Mouse (Mus musculus): ENCODE measurements around the gene Sik3. TPM values are rescaled to one million over a fixed set of nuclear protein-coding genes. Genes with fewer than 3 reads are reported as not detected.

The Sik3 gene
- polyA plus RNA-seq, 1 experiment = 11.7 TPM

DNA sequence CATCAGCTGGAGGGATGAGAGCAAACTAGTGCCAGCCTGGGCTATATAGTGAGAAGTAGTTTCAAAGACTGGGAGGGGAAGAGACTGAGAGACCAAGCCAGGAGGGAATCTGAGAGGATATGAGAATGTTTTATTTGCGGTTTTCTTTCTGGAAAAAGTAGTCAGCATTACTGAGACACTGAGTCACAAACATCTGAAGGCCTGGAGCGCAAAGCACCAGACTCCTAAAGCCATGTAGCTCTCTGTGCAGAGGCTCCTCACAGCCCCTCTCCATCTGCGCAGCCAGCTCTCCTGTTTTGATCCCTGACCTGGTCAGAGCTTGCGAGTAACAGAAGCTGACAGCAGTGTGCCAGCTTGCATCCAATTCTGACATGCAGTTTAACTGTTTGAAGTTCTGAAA is 175.8 kb downstream of the Sik3 start:
- no peak for DNase-seq (ENCODE audit: low read depth)

DNA sequence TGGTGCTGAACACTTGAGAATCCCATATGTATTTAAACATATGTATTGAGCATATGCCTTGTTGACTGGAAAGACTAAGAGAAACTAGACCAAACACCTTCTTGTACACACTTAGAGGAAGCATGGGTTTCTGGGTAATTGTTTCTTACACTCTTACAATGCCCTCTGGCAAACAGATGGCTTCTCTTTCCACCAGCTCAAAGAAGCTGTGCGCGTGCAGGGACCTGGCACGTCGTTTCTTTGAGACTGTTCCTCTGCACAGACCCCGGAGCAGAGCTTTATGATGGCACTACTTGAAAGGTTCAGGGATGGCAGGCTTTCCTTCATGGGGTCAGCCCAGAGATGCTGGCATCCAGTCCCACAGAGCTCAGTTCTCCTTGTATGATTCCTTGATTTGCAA is 176.3 kb downstream of the Sik3 start:
- DNase-seq (ENCODE audit: low read depth) = no peak

DNA sequence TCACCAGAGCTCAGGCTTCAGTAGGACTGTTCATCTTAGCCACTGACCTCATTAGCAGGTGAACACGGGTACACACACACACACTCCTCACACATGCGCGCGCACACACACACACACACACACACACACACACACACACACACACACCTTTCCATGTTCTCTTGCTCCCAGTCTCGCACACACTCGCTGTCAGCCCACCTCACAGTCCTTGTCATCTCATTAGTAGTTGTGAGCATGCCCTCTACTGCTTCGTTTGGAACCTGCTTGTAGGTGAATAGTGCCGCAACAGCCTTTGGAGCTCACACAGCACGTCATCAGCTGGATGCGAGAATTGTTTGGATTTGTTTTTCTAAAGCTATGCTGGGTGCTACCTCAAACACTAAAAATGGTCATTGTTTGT is 176.8 kb downstream of the Sik3 start:
- no peak for DNase-seq (ENCODE audit: low read depth)

DNA sequence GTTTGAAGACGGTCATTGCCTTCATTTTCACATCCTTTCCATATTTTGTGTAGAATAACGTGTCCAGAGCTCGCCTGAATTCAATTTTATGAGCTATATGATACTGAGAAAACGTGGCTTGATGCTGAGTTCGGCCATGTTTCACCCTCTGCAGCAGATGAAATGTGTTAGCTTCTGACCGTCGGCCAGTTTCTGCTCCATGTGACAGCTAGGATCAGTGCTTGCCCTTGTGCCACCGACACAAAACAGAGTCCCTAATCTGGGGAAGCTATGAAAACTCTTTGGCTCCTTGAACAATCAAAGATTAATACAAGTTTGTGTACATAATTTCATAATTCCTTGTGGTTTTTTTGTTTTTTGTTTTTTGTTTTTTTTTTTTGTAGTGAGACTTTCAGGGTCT is 178.6 kb downstream of the Sik3 start:
- DNase-seq (ENCODE audit: low read depth) = no peak

DNA sequence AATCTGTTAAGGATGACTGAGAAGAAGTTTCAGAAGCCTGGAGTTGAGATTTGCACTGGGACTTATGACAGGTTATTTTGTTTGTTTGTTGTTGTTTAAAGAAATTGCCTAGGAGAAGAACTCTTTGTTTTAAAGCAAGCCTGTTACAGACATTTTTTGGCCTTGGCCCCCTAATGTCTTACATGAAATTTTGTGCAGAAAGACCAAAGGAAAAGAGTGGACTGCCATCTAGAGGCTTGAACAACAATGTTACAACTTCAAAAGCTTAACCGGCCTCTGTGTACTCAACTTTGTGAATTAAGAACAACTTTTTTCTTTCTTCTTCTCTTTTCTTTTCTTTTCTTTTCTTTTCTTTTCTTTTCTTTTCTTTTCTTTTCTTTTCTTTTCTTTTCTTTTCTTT is 179.0 kb downstream of the Sik3 start:
- no peak for DNase-seq (ENCODE audit: low read depth)

DNA sequence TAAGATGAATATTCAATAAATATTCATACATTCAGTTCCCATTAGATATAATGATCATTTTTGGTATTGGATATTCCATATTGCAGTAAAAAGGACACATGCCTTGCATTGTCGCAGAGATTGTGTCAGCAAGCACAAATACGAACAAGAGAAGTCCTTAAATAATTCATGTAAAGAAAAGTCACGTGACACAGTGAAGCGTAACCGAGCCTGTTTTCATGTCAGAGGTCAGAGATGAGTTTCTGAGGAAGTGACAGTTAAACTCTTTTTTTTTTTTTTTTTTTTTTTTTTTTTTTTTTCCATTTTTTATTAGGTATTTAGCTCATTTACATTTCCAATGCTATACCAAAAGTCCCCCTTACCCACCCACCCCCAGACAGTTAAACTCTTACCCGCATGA is 180.0 kb downstream of the Sik3 start:
- no peak for DNase-seq (ENCODE audit: low read depth)

DNA sequence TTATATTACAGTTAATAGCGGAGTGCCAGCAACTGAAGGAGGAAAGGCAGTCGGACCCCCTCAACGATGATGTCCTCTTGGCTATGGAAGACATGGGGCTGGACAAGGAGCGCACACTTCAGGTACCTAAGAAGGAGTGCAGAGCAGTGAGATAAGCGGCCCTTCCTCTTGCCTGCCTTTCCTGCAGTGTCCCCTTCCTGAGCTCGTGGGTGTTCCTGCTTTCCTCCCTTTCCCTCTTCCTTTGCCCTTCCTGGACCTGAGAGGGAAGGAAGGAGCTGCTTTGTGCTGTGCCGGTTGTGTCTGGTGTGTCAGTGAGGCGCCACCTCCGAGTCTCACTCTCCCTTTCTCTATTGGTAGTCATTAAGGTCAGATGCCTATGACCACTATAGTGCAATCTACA is 182.2 kb downstream of the Sik3 start:
- no peak for DNase-seq (ENCODE audit: low read depth)

DNA sequence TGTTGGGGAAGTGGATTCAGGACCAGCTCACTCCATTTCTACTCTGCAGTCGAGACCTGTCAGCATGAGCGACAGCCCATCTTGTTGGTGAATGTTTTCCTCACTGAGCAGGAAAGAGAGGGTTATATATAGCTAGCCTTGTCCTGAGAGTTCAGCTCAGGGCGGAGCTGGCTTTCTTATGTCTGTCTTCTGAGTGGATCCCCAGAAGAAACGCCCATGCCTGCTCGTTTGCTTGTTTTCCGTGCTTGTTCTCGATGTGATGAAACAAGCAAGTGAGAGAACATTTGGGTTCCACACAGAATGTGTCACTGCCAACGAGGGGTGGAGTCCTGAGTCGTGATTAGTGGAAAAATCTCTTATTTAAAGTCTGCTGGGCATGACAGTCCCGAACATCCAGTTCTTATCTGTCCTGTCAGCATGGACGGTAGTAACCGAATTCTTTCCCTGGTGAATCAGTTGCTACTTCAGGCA is 184.1 kb downstream of the Sik3 start:
- no peak for DNase-seq (ENCODE audit: low read depth)

DNA sequence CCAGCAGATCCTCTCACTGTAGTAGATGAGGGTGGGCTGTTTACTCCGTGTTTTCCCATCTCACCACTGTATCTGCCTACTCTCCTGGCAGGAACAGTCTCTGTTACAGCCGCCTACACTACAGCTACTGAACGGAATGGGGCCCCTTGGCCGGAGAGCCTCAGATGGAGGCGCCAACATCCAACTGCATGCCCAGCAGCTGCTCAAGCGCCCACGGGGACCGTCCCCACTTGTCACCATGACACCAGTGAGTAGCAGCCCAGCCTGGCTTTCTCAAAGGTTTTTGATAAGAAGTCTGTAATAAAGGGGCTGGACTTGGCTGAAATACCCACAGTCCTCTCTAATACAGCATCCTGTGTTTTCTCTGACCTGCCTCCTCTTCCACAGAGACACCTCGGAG is 185.8 kb downstream of the Sik3 start:
- no peak for DNase-seq (ENCODE audit: low read depth)

DNA sequence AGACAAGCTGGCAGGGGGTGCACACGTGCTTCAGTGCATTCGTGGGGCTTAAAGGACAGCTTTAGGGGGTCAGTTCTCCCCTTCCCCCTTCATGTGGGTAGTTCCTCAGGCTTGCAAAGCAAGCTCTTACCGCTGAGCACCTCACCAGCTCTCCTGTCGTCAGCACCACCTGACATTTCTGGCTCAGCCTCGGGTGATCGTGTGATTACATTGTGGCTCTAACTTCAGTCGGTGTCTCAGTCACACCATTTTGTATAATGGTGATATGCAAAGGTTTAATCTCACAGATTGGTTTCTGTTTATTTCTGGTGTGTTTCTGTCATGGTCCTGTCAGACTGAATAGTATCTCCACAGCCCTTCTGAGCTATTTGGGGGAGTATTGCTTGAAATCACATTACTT is 186.3 kb downstream of the Sik3 start:
- no peak for DNase-seq (ENCODE audit: low read depth)

DNA sequence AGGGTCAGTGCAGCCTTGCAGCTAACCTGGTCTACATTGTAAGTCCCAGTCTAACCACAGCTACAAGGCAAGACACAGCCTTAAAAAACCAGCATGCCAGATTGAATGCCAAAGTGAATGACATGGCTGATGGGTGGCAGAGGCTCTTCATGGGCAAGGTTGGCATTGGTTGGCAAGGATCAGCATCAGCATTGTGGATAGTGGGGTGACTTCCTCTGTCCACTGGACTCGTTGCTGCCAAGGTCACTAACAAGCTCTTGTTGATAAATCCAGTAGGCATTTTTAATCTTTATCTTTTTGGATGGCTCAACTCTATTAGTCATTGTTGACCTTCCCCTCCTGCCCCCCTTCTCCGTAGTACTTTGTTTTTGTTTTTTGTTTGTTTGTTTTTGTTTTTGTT is 187.0 kb downstream of the Sik3 start:
- no peak for DNase-seq (ENCODE audit: low read depth)

DNA sequence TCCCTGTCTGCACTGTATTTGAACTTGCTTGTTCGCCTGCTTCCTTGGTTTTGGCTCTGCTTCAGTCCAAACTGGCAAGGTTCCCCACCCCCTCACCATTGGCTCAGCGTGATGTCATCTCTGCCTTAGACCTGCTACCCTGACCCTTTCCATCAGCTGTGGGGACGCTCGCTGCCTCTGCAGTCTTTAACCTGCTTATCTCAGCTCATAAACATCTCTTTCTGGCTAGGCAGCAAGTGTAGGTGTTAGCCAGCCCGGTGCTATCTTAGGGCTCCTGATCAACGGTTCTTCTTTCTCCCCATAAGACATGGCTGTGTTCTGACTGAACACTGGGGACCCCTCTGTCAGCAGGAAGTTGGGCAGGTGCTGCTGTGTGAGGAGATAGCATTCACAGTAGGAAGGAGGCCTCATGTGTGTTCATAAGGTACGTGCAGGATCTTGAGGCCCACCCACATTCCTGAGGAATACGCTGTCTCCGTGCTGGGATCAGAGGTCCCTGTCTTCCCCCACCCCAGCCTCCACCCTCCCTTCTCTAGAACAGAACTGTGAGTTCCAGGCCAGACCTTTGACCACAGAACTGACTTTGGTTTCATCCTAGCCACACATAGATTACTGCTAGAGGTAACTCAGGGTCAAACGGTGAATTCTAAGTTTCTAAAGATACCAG is 194.3 kb downstream of the Sik3 start:
- DNase-seq (ENCODE audit: low read depth) = no peak

DNA sequence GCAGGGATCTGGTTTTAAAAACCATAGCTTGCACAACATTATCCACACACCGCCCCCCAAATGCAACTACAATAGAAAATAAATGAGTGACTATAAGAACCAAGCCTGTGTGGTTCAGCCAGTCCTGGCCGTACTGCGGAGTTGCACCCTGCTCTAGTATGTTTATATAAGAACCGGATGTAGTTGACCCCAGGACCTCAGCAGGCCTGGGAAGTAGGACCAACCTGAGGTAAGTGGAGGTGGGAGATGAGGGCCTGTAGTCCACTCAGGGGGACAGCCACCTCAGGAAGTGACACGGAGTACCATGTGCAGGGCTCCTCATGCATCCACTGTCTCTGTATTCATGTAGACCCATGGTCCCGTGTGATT is 194.9 kb downstream of the Sik3 start:
- no peak for DNase-seq (ENCODE audit: low read depth)

DNA sequence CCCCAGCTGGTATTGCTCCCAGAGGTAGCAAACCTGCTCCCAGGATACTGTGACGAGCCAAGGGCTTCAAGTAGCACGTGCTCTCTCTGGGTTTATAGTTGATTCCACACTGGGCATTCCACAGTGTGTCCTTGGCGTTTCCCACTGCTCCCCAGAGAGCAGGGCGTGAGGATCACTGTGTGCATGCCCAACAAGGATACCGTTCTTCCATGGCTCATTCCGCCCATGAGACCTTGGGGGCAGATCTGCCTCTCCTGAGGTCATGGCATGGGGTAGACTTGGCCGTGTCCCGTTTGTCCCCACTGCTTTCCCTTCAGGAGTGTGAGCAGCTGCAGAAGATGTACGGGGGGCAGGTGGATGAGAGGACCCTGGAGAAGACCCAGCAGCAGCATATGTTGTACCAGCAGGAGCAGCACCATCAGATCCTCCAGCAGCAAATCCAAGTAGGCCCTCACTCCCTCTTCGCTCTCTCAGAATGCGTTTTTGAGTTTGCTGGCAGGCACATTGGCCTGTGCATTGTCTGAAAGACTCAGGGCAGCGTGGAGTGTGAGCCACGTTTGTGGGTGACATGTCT is 195.9 kb downstream of the Sik3 start:
- DNase-seq (ENCODE audit: low read depth) = no peak

DNA sequence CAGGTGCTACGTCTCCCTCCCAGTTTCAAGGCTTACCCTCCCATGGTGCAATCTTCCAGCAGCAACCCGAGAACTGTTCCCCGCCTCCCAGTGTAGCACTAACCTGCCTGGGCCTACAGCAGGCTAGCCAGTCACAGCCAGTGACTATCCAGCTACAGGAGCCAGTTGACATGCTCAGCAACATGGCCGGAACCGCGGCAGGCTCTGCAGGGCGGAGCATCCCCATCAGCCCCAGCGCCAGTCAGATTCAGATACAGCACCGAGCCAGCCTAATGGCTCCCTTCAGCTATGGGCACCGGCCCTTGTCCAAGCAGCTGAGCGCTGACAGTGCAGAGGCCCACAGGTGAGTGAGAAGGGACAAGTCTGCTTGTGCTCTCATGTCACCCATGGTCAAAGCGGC is 197.9 kb downstream of the Sik3 start:
- DNase-seq (ENCODE audit: low read depth) = no peak

DNA sequence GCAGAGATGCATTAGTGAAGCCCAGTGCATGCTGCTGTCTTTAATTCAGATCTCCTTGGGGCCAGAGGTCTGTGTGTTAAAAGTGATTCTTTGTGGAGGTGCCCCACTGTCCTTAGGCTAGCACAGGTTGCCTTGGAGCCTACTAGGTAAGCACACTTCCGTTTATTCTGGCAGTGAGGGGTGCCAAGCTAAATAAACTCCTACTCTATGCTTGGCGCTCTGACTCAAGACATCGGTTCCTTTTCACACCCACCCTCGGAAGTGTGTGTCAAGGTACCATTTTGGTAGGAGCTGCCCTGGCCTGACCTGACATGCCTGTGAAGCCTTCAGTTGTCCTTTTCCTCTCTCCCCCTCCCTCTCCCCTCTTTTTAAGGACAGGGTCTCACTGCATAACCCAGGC is 201.7 kb downstream of the Sik3 start:
- DNase-seq (ENCODE audit: low read depth) = peak; percentile 84

DNA sequence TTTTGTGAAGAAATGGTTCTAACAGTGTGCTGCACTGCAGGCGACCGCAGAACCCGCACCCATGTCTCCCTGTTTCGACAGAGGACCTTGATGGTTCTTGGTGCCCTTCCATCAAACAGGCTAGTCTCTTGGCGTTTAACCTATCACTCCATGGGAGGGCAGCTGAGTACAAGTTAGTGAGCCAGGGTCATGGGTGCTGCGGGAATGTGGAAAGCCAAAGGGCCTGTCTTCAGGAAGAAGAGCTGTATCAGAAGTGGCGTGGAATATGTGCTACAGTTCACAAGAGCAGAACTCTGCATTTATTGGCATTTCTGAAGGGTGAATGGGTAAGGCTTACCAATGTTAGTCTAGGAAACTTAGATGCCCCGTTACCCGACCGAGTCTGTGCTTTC is 202.3 kb downstream of the Sik3 start:
- no peak for DNase-seq (ENCODE audit: low read depth)

DNA sequence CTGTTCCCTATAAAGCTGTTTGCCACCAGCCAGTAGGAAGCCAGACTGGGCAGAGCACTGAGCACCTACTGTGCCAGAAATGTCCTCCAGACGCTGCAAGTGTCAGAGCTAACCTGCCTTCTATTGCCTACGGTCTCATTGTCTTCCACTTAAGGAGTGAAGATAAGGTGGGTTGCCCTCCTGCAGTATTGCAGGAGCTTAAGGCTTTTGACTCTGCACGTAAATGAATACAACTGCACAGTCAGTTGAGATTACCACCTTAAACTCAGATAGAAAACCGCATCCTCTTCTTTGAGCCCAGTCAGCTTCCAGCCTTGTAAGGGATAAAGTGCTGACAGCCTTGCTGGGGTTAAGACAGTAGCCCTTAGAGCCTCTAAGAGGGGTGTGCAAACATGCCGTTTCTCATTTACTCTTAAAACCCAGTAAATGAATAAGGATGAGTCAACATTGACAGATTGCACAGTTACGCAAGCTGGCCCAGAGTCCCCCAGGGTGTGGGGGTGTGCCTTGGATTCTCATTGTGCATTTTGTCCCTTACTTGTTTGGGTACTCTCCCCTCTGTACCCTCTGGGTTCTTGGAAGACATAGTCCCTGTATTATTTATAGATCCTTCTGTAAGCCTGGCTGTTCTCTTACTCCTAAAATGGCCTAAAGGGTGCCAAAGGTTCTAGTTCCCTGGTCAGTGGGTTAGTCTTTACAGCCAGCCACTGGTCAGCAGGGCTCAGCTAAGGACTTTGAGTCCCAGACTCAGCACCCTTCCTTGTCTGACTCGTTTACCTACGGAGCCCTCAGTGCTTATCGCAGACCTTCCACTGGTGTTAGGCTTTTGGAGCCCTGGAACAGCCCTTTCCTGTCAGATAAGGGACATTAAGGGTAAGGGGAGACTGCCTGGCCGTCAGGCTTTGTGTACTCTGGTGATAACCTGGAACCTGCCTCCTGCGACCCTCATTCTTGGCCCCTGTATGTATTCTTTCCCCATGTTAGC is 203.0 kb downstream of the Sik3 start:
- peak; percentile 86 for DNase-seq (ENCODE audit: low read depth)

DNA sequence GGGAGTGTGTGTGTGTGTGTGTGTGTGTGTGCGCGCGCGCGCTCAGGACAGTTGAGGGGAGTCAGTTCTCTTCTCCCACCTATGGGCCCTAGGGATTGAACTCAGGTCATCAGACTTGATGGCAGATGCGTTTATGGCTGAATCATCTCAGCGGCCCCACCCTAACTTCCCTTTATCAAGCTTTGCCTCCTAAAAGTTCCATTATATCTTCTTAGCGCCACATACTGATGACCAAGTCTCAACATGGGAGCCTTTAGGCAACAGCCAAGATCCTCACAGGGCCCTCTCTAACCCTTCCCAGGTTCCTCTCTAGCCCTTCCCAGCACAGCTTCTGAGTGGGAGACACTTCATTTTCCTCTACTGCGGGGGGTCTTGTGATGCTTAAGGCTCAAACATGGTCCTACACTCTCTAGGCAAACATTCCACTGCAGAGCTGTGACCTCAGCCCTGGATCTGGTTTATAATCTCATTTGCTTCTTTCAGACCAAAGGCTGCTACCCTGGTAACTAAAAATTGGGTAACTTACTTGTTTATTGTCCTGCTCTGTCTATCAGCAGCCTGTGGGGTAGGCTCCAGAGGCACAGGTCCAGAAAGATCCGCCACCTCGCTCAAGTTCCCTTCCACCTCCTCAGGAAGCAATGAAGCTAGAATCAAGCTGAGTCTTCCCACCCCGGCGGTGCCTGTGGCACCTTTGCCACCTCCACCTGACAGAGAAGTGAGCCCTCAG is 204.3 kb downstream of the Sik3 start:
- no peak for DNase-seq (ENCODE audit: low read depth)

DNA sequence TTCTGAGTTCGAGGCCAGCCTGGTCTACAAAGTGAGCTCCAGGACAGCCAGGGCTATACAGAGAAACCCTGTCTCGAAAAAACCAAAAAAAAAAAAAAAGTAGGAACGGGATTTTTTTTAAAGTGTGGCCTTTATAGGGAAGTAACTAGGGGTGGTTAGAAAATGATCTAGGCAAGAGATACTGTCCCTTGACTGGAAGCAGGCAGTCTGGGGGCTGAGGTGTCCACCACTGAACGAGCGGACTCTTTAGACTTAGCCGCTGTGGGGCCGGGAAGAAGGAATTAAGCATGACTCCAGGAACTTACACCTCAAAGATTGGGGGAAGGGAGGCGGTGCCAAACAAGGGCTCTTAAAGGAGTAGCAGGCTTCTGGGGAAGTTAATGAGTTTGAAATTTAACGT is 205.6 kb downstream of the Sik3 start:
- no peak for DNase-seq (ENCODE audit: low read depth)

DNA sequence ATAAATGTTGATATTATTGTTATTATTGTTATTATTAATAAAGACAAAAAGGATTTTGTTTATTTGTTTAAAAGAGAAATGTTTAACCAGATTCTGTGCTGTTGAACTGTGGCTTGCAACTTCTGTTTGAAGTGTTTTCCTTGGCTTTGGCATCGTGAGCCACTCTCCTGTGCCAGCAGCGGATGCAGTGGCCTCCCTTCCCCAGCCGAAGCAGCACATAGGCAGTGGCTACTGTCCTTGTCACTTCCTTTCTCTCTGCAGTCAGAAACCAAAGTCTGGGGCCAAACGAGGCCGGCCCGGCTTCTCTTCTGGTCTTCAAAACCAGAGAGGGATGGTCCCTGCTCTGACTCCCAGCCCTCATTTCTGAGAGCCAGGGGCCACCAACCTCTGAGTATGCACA is 210.5 kb downstream of the Sik3 start:
- no peak for DNase-seq (ENCODE audit: low read depth)

DNA sequence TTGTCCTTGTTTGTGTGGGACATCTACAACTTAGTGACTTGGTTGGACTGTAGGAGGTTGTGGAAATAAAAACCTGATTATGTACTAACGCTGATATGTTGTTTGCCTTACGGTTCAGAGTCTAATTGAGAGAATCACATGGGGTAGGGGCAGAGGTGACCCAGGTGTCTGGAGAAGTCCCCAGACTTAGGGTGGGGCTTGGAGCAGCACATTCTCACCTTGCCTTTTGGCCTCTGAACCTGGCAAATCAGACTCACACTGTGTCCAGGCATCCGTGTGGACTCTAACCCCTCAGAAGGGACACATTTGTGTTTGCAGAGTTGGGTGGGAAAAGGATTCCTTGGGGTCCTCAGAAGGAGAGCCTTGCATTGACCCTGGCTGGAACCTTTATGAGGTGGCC is 211.5 kb downstream of the Sik3 start:
- no peak for DNase-seq (ENCODE audit: low read depth)

Data from gonadal fat pad, adult 2 months (tissue).